Mouse (Mus musculus) testis, adult 2 months (tissue): ENCODE measurements at regions not wholly inside any gene's neighbourhood (a gene's known extent, or its start where the extent isn't known, plus 50 kb on each side); places are given as distances from the start of the nearest gene placed in this dataset.

Experiments used
- CTCF ChIP-seq: fragments of 200-500 bp; IDR thresholded peaks from 2 replicates; pipeline ENCODE4 v1.5.1; 2012; ENCODE audit warnings: low read depth, mild to moderate bottlenecking, inconsistent platforms, low read length, moderate library complexity; ENCODE audit not compliant: control insufficient read depth, insufficient read depth, insufficient replicate concordance
- POLR2A ChIP-seq: fragments of 200-500 bp; IDR thresholded peaks from 2 replicates; pipeline ENCODE4 v1.6.1; 2012; ENCODE audit warnings: low read depth, mild to moderate bottlenecking, inconsistent platforms, low read length, moderate library complexity; ENCODE audit not compliant: control insufficient read depth

GRCm38 (mm10) chr1:73715571-73715970, 408.7 kb downstream of the Tns1 start:
- no peak for TF ChIP-seq POLR2A
- TF ChIP-seq CTCF = no peak
